Mouse (Mus musculus) intestine, embryonic 14.5 days (tissue): Measurements from ENCODE around the gene Gm3755. TPM values are rescaled to one million over a fixed set of nuclear protein-coding genes. Genes with fewer than 3 reads are reported as not detected.
"Not testable (repeated sequence)": the region's sequence is repeated elsewhere in the genome, so short reads cannot be mapped to it uniquely, and the experiment has no call there.

ENCODE experiments used
- ATAC-seq: fragments of 200-750 bp; cut with Nextera tagmentation; replicated peaks from 2 replicates; pipeline ENCODE4 v1.8.0; 2017; ENCODE audit warnings: low read depth, moderate number of reproducible peaks, moderate TSS enrichment, moderate library complexity; ENCODE audit not compliant: low FRiP score, low TSS enrichment
- DNase-seq: peaks from one replicate; pipeline ENCODE4 v3.0.0-alpha.2; 2018; ENCODE audit warnings: low spot score
- H3K27ac ChIP-seq: fragments of 300-500 bp; sonication (generic); 2 replicates; pipeline ENCODE4 v1.5.1; 2014; ENCODE audit warnings: low read depth, mild to moderate bottlenecking, control low read depth
- H3K27me3 ChIP-seq: fragments of 300-500 bp; sonication (generic); replicated peaks from 2 replicates; pipeline ENCODE4 v1.6.1; 2014; ENCODE audit warnings: low read length, control low read depth; ENCODE audit not compliant: control insufficient read depth, insufficient read depth
- H3K36me3 ChIP-seq: fragments of 300-500 bp; sonication (generic); 2 replicates; pipeline ENCODE4 v1.6.1; 2014; ENCODE audit warnings: low read length, control low read depth; ENCODE audit not compliant: control insufficient read depth, insufficient read depth
- H3K4me1 ChIP-seq: fragments of 300-500 bp; sonication (generic); replicated peaks from 2 replicates; pipeline ENCODE4 v1.6.1; 2014; ENCODE audit warnings: low read length, control low read depth, mixed read lengths; ENCODE audit not compliant: control insufficient read depth, insufficient read depth
- H3K4me2 ChIP-seq: fragments of 300-500 bp; sonication (generic); 2 replicates; pipeline ENCODE4 v1.6.1; 2014; ENCODE audit warnings: low read length
- H3K4me3 ChIP-seq: fragments of 300-500 bp; sonication (generic); 2 replicates; pipeline ENCODE4 v1.5.1; 2014; ENCODE audit warnings: low read depth, low read length, control low read depth, mixed read lengths
- H3K9ac ChIP-seq: fragments of 300-500 bp; sonication (generic); 2 replicates; pipeline ENCODE4 v1.6.1; 2014; ENCODE audit warnings: mild to moderate bottlenecking, low read length
- H3K9me3 ChIP-seq: fragments of 300-500 bp; sonication (generic); 2 replicates; pipeline ENCODE4 v1.6.1; 2016; ENCODE audit warnings: low read length, control low read depth; ENCODE audit not compliant: control insufficient read depth
- WGBS: fragments of 180-500 bp; shearing (Covaris S2); extraction: QIAGEN DNeasy Blood & Tissue Kit; methylation state at CpG from one replicate; pipeline ENCODE4 v1.1.7; 2014; 5-methylcytosine and 5-hydroxymethylcytosine counted together
- polyA plus RNA-seq: library from polyadenylated mRNA; unstranded; fragments of >200 nt; fragmentation: Nextera tagmentation; extraction: Ambion mirVana; gene quantifications from 2 replicates; pipeline ENCODE4 v1.2.1, GENCODE M21; 2014

Gm3755 gene
- not detected in 2 replicates for polyA plus RNA-seq

GRCm38 (mm10) chr14:7450817-7451216 is at the start of gene Gm3755:
Gene Gm3755 (minus strand): TSS chr14:7450917.
- not testable (repeated sequence) for H3K9me3 ChIP-seq, H3K4me2 ChIP-seq, ATAC-seq, DNase-seq, H3K36me3 ChIP-seq, H3K27ac ChIP-seq, H3K9ac ChIP-seq, H3K27me3 ChIP-seq, H3K4me1 ChIP-seq, H3K4me3 ChIP-seq
- WGBS: no CpG with 5 or more reads among the region's 2 CpGs

GRCm38 (mm10) chr14:7488731-7489130 is 38.0 kb upstream of the Gm3755 start:
- DNase-seq: peak; percentile 52
- peak overlapping the region; percentile 20; the same call in 1 of the 2 replicates for H3K4me3 ChIP-seq
- 0% methylated on average over 13 of the region's 18 CpGs for WGBS

DNA sequence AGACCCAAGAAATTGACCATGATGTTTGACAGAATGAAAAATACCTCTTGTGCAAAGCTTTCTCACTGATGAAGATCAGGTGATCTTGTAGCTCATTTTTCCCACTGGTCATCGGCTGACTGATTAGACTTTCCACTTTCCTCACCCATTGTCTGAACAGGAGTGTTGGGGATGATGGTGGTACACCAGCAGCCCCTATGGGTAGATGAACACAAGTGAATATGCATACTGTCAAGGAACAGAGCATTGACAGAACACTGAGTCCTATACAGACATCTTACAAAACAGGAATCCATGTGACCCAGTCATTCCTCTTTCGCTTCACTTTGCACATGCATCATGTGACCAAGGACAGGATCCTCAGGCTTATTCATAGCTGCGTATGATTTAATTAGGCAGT is 32.9 kb upstream of the Gm3755 start, which contains the start of gene Gm3752:
Gene Gm3752, minus strand, starts transcription at position 101 of the 400 bp plus-strand sequence.
- not testable (repeated sequence) for H3K4me3 ChIP-seq, H3K9me3 ChIP-seq, H3K36me3 ChIP-seq, ATAC-seq, DNase-seq, H3K27ac ChIP-seq, H3K4me1 ChIP-seq, H3K27me3 ChIP-seq, H3K9ac ChIP-seq, H3K4me2 ChIP-seq
- WGBS: 75% methylated on average over 1 of the region's 3 CpGs

More at GRCm38 (mm10) chr14:7488731-7489130, 38.0 kb upstream of the Gm3755 start:
- H3K9me3 ChIP-seq, H3K27me3 ChIP-seq, H3K27ac ChIP-seq, H3K4me1 ChIP-seq, H3K9ac ChIP-seq, ATAC-seq, H3K36me3 ChIP-seq: not testable (repeated sequence)
- peak overlapping the region; percentile 44 for H3K4me2 ChIP-seq

DNA sequence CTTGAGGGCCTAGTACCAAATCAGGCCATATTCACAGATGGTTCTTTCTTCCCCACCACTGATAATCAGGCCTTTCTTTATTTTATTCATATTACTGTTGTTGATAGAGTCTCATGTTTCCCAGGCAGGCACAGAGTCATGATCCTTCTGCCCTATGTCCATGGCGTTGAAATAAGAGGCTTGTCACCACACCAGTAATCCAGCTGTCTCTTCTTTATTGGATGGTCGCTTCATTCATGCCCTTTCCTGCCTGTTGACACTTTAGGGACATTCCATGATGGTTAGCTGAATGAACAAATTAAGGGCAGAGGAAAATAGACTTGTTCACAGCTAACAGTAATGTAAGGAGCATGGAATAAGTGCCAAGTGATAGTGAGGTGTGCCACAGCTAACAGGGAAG is 28.2 kb downstream of the Gm3755 start:
- H3K4me2 ChIP-seq, H3K36me3 ChIP-seq, H3K27me3 ChIP-seq, ATAC-seq, H3K4me1 ChIP-seq, H3K27ac ChIP-seq, H3K4me3 ChIP-seq, H3K9ac ChIP-seq, H3K9me3 ChIP-seq, DNase-seq: not testable (repeated sequence)
- WGBS: 81% methylated on average over 2 of the region's 2 CpGs

Other genes starting within 250 kb of the Gm3755 start
- gene Gm3727, start 186.2 kb downstream of the Gm3755 start, polyA plus RNA-seq: not detected in 2 replicates
- gene Gm3739, start 135.9 kb downstream of the Gm3755 start, polyA plus RNA-seq: 1.1 and 1.3 TPM in 2 replicates
- gene Gm5797, start 118.5 kb downstream of the Gm3755 start, polyA plus RNA-seq: not detected in 2 replicates
- not detected in 2 replicates for gene Gm8374, start 85.8 kb downstream of the Gm3755 start, polyA plus RNA-seq
- gene Gm3752, start 32.8 kb upstream of the Gm3755 start, polyA plus RNA-seq: 0.73 and 1.2 TPM in 2 replicates
- 0.20 and 0.44 TPM in 2 replicates for gene Gm3558, start 117.6 kb upstream of the Gm3755 start, polyA plus RNA-seq
- not detected in 2 replicates for gene Gm10338, start 144.7 kb upstream of the Gm3755 start, polyA plus RNA-seq
- gene Gm10128, start 193.1 kb upstream of the Gm3755 start, polyA plus RNA-seq: not detected in 2 replicates